Mouse (Mus musculus) ES-E14 (cell line): ENCODE measurements around the gene Inhbc.

Experiments
- CHD2 ChIP-seq: IDR thresholded peaks from 2 replicates; pipeline ENCODE4 v1.6.1; 2014; ENCODE audit warnings: mild to moderate bottlenecking, low read depth, low read length, inconsistent platforms
- HCFC1 ChIP-seq: IDR thresholded peaks from 2 replicates; pipeline ENCODE4 v1.6.1; 2012; ENCODE audit warnings: low read length, inconsistent platforms, borderline replicate concordance; ENCODE audit not compliant: insufficient read depth

DNA sequence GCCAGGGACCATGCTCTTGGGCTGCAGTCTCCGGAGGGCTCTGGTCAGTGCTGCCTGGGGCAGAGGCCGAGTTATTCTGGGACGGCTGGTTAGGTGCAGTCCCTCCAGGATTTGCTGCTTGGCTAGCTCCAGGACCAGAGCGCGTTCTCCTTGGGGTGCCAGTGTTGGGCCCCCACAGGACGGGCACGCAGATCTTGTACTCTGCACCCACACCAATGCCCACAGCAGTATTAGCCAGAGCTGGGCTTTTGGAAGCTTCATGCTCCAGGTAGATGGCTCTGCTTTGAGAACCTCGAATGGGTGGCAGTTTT is 19.0 kb downstream of the Inhbc start:
- TF ChIP-seq HCFC1 (no peak), CHD2 (no peak)
